Mouse (Mus musculus) lung, postnatal 0 days (tissue): Measurements from ENCODE around the gene Zfp276.

ENCODE experiments used
- CTCF ChIP-seq: IDR thresholded peaks from 2 replicates; pipeline ENCODE4 v1.5.1; 2016; ENCODE audit warnings: antibody characterized with exemption, mild to moderate bottlenecking
- EP300 ChIP-seq: IDR thresholded peaks from 2 replicates; pipeline ENCODE4 v1.6.1; 2016; ENCODE audit warnings: antibody characterized with exemption, mild to moderate bottlenecking, control low read depth

DNA sequence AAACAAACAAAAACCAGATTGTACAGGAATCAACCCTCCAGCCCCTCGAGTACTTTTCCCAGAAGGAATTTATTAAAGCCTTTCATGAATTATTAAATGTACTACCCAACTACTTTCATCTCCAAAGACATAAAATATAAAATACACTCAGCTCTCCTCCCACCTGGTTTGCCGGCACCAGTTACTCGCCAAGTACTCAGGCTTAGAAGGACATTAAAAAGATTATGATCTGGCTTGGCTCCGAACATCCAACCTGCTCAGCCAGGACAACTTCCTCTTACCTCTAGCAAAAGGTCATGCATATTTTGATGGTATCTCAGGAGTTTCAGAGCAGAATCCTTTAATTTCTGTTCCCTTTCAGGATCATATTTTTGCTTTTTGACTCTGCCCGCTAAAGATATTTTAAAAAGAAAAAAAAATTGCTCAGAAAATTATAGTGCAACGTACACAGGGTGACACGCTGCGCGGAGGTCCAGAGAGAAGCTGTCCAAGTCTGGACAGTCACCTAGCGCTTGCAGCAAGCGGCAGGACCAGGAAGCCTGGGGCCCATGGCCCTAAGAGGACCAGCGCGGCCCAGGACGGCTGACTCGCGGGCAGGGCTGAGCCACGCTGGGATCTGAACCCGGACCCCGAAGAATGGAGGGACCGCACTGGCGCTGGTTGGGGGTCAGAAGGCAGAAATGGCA, 63.9 kb downstream of the Zfp276 start:
- no peak for TF ChIP-seq CTCF
- TF ChIP-seq EP300 = no peak
